Mouse (Mus musculus) 416B (cell line): ENCODE measurements at regions not wholly inside any gene's neighbourhood (a gene's known extent, or its start where the extent isn't known, plus 50 kb on each side); places are given as distances from the start of the nearest gene placed in this dataset.

Source experiments
- DNase-seq: peaks from one replicate; pipeline ENCODE4 v3.0.0; 2011; ENCODE audit warnings: low read depth

- peak; percentile 78 for DNase-seq
Measured at GRCm38 (mm10) chr19:27140892-27141291, 75.4 kb upstream of the Vldlr start.

GRCm38 (mm10) chr19:27142181-27142580, 74.1 kb upstream of the Vldlr start:
- DNase-seq: no peak

GRCm38 (mm10) chr19:27147404-27147803, 68.9 kb upstream of the Vldlr start:
- DNase-seq: no peak

- no peak for DNase-seq
Measured at GRCm38 (mm10) chr19:27148330-27148729, 68.0 kb upstream of the Vldlr start.

GRCm38 (mm10) chr19:27149567-27149966, 66.7 kb upstream of the Vldlr start:
- peak; percentile 93 for DNase-seq

GRCm38 (mm10) chr19:27161933-27162332, 54.4 kb upstream of the Vldlr start:
- DNase-seq: no peak
